In the genomic region with DNA sequence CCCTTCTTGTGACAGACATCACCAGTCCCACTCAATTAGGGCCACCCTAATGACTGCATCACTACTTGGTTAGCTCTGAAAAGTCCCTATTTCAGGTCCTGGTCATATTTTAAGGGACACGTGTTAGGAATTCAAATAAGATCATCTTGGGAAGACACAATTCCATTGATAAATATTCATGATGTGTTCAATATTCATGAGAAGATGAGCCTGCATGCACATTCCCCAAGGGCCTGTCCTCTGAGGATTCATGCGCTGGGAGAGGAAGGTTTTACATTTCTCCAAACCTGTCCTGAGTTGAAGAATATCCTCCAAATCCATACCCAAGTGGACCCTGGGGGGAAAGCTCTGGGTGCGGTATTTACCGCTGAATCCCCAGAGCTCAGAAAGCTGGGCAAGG, we compare ENCODE assay signal across 28 mouse cellular contexts. TPM values are rescaled to one million over a fixed set of nuclear protein-coding genes. Genes with fewer than 3 reads are reported as not detected.
DNase-seq lines count a peak whose midpoint lies in the region; ATAC-seq and TF ChIP-seq lines count a peak whose summit lies in the region.
"Had no signal": no experiment of that assay in that cellular context is flagged by ENCODE, and none has a peak within 500 bp of the region (broad histone marks: within the 10 kb centered on the region; RNA-seq: fewer than 3 reads in every experiment).

No protein-coding gene starts in this region.

- H3K36me3 ChIP-seq in forebrain, embryonic 12.5 days (replicated peaks) = no peaks in the 10 kb centered on the region
- H3K36me3 ChIP-seq in forebrain, postnatal 0 days (ENCODE audit: insufficient read depth) = no peaks in the 10 kb centered on the region
- no peaks in the 10 kb centered on the region for H3K36me3 ChIP-seq in hindbrain, embryonic 11.5 days (ENCODE audit: control insufficient read depth, insufficient read depth, low read length)
- no peaks in the 10 kb centered on the region for H3K36me3 ChIP-seq in hindbrain, embryonic 16.5 days (ENCODE audit: control insufficient read depth, insufficient read depth, low read length)
- H3K36me3 ChIP-seq in hindbrain, embryonic 12.5 days = no peaks in the 10 kb centered on the region
- no peaks in the 10 kb centered on the region for H3K36me3 ChIP-seq in midbrain, embryonic 14.5 days (ENCODE audit: control insufficient read depth, insufficient read depth, low read length)
- H3K36me3 ChIP-seq in heart, adult 2 months (ENCODE audit: control insufficient read depth, insufficient read depth, low read length) = peaks cover 2% of the 10 kb centered on the region; the same call in 1 of the 2 replicates
- H3K36me3 ChIP-seq: G1E; neural tube, embryonic 15.5 days had no signal

- WGBS in forebrain, embryonic 12.5 days = 80% methylated on average over 4 of the region's 4 CpGs
- WGBS in forebrain, postnatal 0 days = 70% methylated on average over 4 of the region's 4 CpGs
- 58% methylated on average over 4 of the region's 4 CpGs for WGBS in hindbrain, embryonic 11.5 days
- 48% methylated on average over 4 of the region's 4 CpGs for WGBS in hindbrain, embryonic 16.5 days
- whole genome bisulfite sequencing in hindbrain, embryonic 12.5 days = 59% methylated on average over 4 of the region's 4 CpGs
- WGBS in midbrain, embryonic 14.5 days = 38% methylated on average over 4 of the region's 4 CpGs
- WGBS in heart, adult 2 months = 94% methylated on average over 4 of the region's 4 CpGs

- no peak overlapping the region for H3K9ac ChIP-seq in forebrain, embryonic 12.5 days
- H3K9ac ChIP-seq in forebrain, postnatal 0 days = no peak overlapping the region
- no peak overlapping the region for H3K9ac ChIP-seq in hindbrain, embryonic 11.5 days (ENCODE audit: low read depth, low read length)
- no peak overlapping the region for H3K9ac ChIP-seq in hindbrain, embryonic 16.5 days (ENCODE audit: low read depth, low read length)
- no peak overlapping the region for H3K9ac ChIP-seq in hindbrain, embryonic 12.5 days
- H3K9ac ChIP-seq in midbrain, embryonic 14.5 days (replicated peaks; ENCODE audit: low read length) = no peak overlapping the region
- no peak overlapping the region for H3K9ac ChIP-seq in heart, adult 2 months (ENCODE audit: low read depth, low read length)
- H3K9ac ChIP-seq: liver, postnatal 0 days; neural tube, embryonic 15.5 days had no signal

- no peak overlapping the region for H3K4me2 ChIP-seq in forebrain, embryonic 12.5 days
- no peak overlapping the region for H3K4me2 ChIP-seq in forebrain, postnatal 0 days (ENCODE audit: low read depth)
- no peak overlapping the region for H3K4me2 ChIP-seq in hindbrain, embryonic 11.5 days (replicated peaks; ENCODE audit: low read depth, low read length)
- H3K4me2 ChIP-seq in hindbrain, embryonic 16.5 days (ENCODE audit: low read length) = no peak overlapping the region
- no peak overlapping the region for H3K4me2 ChIP-seq in hindbrain, embryonic 12.5 days (replicated peaks)
- no peak overlapping the region for H3K4me2 ChIP-seq in midbrain, embryonic 14.5 days (ENCODE audit: low read length)

- no peak for ATAC-seq in forebrain, embryonic 12.5 days (ENCODE audit: low FRiP score)
- ATAC-seq in forebrain, postnatal 0 days = no peak
- ATAC-seq in hindbrain, embryonic 11.5 days (ENCODE audit: low FRiP score) = peak; percentile 43
- ATAC-seq in hindbrain, embryonic 16.5 days = no peak
- 0 out of 2 replicates have a peak, but pooled peaks have one; percentile 12 for ATAC-seq in hindbrain, embryonic 12.5 days (ENCODE audit: low FRiP score)
- ATAC-seq in midbrain, embryonic 14.5 days (ENCODE audit: low FRiP score, low TSS enrichment) = peak; percentile 40; the same call in 1 of the 2 replicates

- no peak overlapping the region for H3K4me3 ChIP-seq in forebrain, embryonic 12.5 days (replicated peaks)
- H3K4me3 ChIP-seq in forebrain, postnatal 0 days (ENCODE audit: low read depth, low read length) = no peak overlapping the region
- no peak overlapping the region for H3K4me3 ChIP-seq in hindbrain, embryonic 11.5 days (ENCODE audit: low read depth, low read length)
- no peak overlapping the region for H3K4me3 ChIP-seq in hindbrain, embryonic 16.5 days (ENCODE audit: low read length)
- H3K4me3 ChIP-seq in hindbrain, embryonic 12.5 days = no peak overlapping the region
- H3K4me3 ChIP-seq in midbrain, embryonic 14.5 days (replicated peaks; ENCODE audit: low read depth, low read length) = no peak overlapping the region
- no peak overlapping the region for H3K4me3 ChIP-seq in heart, adult 2 months
- H3K4me3 ChIP-seq: erythroblast, embryonic 14.5 days; neural tube, embryonic 15.5 days had no signal

- 0 out of 2 replicates have a peak overlapping the region, but pooled peaks have one; percentile 50 for H3K27ac ChIP-seq in forebrain, embryonic 12.5 days
- no peak overlapping the region for H3K27ac ChIP-seq in forebrain, postnatal 0 days (ENCODE audit: low read depth, low read length)
- peak overlapping the region; percentile 75; the same call in 1 of the 2 replicates for H3K27ac ChIP-seq in hindbrain, embryonic 11.5 days (ENCODE audit: low read depth, low read length)
- no peak overlapping the region for H3K27ac ChIP-seq in hindbrain, embryonic 16.5 days (ENCODE audit: low read depth, low read length)
- H3K27ac ChIP-seq in hindbrain, embryonic 12.5 days = peak overlapping the region; percentile 48; the same call in 1 of the 2 replicates
- H3K27ac ChIP-seq in midbrain, embryonic 14.5 days (replicated peaks; ENCODE audit: low read depth, low read length) = no peak overlapping the region
- no peak overlapping the region for H3K27ac ChIP-seq in heart, adult 2 months
- H3K27ac ChIP-seq: kidney, postnatal 0 days; neural tube, embryonic 15.5 days had no signal

- TF ChIP-seq EP300 in heart, adult 2 months (IDR thresholded peaks at IDR 0.05; ENCODE audit: insufficient read depth, low read depth, low read length) = no peak

- H3K27me3 ChIP-seq in forebrain, embryonic 12.5 days = peaks cover 10% of the 10 kb centered on the region
- 0 out of 2 replicates have a peak, but pooled peaks cover 5% of the 10 kb centered on the region for H3K27me3 ChIP-seq in forebrain, postnatal 0 days (ENCODE audit: insufficient read depth, low read length)
- H3K27me3 ChIP-seq in hindbrain, embryonic 11.5 days (ENCODE audit: control insufficient read depth, insufficient read depth, low read length) = 0 out of 2 replicates have a peak, but pooled peaks cover 2% of the 10 kb centered on the region
- no peaks in the 10 kb centered on the region for H3K27me3 ChIP-seq in hindbrain, embryonic 16.5 days (replicated peaks; ENCODE audit: control insufficient read depth, insufficient read depth, low read length)
- H3K27me3 ChIP-seq in hindbrain, embryonic 12.5 days = peaks cover 5% of the 10 kb centered on the region; the same call in 1 of the 2 replicates
- peaks cover 5% of the 10 kb centered on the region; the same call in 1 of the 2 replicates for H3K27me3 ChIP-seq in midbrain, embryonic 14.5 days (ENCODE audit: control insufficient read depth, insufficient read depth, low read length)
- H3K27me3 ChIP-seq in heart, adult 2 months (ENCODE audit: control insufficient read depth, insufficient read depth, low read length) = no peaks in the 10 kb centered on the region

- TF ChIP-seq POLR2A in heart, adult 2 months (IDR thresholded peaks at IDR 0.05; ENCODE audit: insufficient read depth, low read depth, low read length) = no peak

- H3K9me3 ChIP-seq in forebrain, embryonic 12.5 days = no peaks in the 10 kb centered on the region
- H3K9me3 ChIP-seq in forebrain, postnatal 0 days (ENCODE audit: low read length) = no peaks in the 10 kb centered on the region
- H3K9me3 ChIP-seq in hindbrain, embryonic 11.5 days (ENCODE audit: control insufficient read depth, low read length) = no peaks in the 10 kb centered on the region
- no peaks in the 10 kb centered on the region for H3K9me3 ChIP-seq in hindbrain, embryonic 16.5 days (ENCODE audit: control insufficient read depth, low read length)
- no peaks in the 10 kb centered on the region for H3K9me3 ChIP-seq in hindbrain, embryonic 12.5 days (replicated peaks)
- no peaks in the 10 kb centered on the region for H3K9me3 ChIP-seq in midbrain, embryonic 14.5 days (ENCODE audit: control insufficient read depth, low read length)
- H3K9me3 ChIP-seq: neural tube, embryonic 15.5 days had no signal

- DNase-seq in forebrain, postnatal 0 days = no peak
- DNase-seq in hindbrain, embryonic 11.5 days (ENCODE audit: low spot score) = peak; percentile 43
- DNase-seq in midbrain, embryonic 14.5 days = peak; percentile 72
- no peak for DNase-seq in c-Kit-positive CD71-positive TER-119-positive erythroid progenitor cells, embryonic 14.5 days (ENCODE audit: low spot score)
- no peak for DNase-seq in heart, adult 2 months
- DNase-seq: adrenal gland, postnatal 14 days; cerebellum, adult 11-12 months; cerebellum, postnatal 14 days; gastrocnemius, postnatal 14 days; kidney, adult 11 months; left cerebral cortex, postnatal 4 days; liver; liver, postnatal 0 days; lung, postnatal 10 days; right cerebral cortex, postnatal 25 days had no signal

- peaks cover 32% of the 10 kb centered on the region for H3K4me1 ChIP-seq in forebrain, embryonic 12.5 days
- peaks cover 14% of the 10 kb centered on the region; the same call in 1 of the 2 replicates for H3K4me1 ChIP-seq in forebrain, postnatal 0 days (ENCODE audit: insufficient read depth)
- peaks cover 10% of the 10 kb centered on the region for H3K4me1 ChIP-seq in hindbrain, embryonic 11.5 days (replicated peaks; ENCODE audit: control insufficient read depth, insufficient read depth, low read length)
- H3K4me1 ChIP-seq in hindbrain, embryonic 16.5 days (ENCODE audit: control insufficient read depth, insufficient read depth, low read depth, low read length) = peaks cover 30% of the 10 kb centered on the region
- peaks cover 39% of the 10 kb centered on the region for H3K4me1 ChIP-seq in hindbrain, embryonic 12.5 days
- peaks cover 19% of the 10 kb centered on the region for H3K4me1 ChIP-seq in midbrain, embryonic 14.5 days (ENCODE audit: control insufficient read depth, insufficient read depth, low read length)
- H3K4me1 ChIP-seq in heart, adult 2 months (ENCODE audit: control insufficient read depth, insufficient read depth, low read length) = peaks cover 4% of the 10 kb centered on the region

- no peak for TF ChIP-seq CTCF in forebrain, postnatal 0 days (IDR thresholded peaks at IDR 0.05; ENCODE audit: low read depth)
- TF ChIP-seq CTCF in heart, adult 2 months (IDR thresholded peaks at IDR 0.05) = no peak

- no peaks in the 10 kb centered on the region for H3K79me2 ChIP-seq in heart, adult 2 months (replicated peaks; ENCODE audit: control insufficient read depth, insufficient read depth, low read length)

- intact Hi-C loops in heart, adult 2 months (cut with DNase I) = no loop called here

RNA-seq across cellular contexts. Expression of a gene that starts 6.5 kb away (rescaled TPM):
- 0.21 TPM in 1 of 2 replicates, not detected in the other for polyA plus RNA-seq in forebrain, embryonic 12.5 days (2016; fragmentation: Nextera tagmentation; extraction: Ambion mirVana)
- 0.15 and 0.62 TPM in 2 replicates for total RNA-seq in forebrain, postnatal 0 days (2014; rRNA removed)
- 0.30 TPM in 1 of 2 replicates, not detected in the other for polyA plus RNA-seq in forebrain, postnatal 0 days (2015; fragmentation: Nextera tagmentation; extraction: Ambion mirVana)
- 0.33 TPM in 1 of 2 replicates, not detected in the other for polyA plus RNA-seq in hindbrain, embryonic 11.5 days (2014; fragmentation: Nextera tagmentation; extraction: Ambion mirVana)
- 0.36 TPM in 1 of 2 replicates, not detected in the other for polyA plus RNA-seq in hindbrain, embryonic 16.5 days (2015; fragmentation: Nextera tagmentation; extraction: Ambion mirVana)
- polyA plus RNA-seq in hindbrain, embryonic 12.5 days (2016; fragmentation: Nextera tagmentation; extraction: Ambion mirVana) = 0.64 and 0.71 TPM in 2 replicates
- polyA plus RNA-seq in midbrain, embryonic 14.5 days (2014; fragmentation: Nextera tagmentation; extraction: Ambion mirVana) = 0.30 TPM in 1 of 2 replicates, not detected in the other
- total RNA-seq in heart, adult 2 months (2021) = 1 to 10 TPM; 1.7 to 2.6 TPM
- polyA plus RNA-seq in heart, adult 2 months (2012; rRNA removed) = 1.4 and 2.3 TPM in 2 replicates
- total RNA-seq: layer of hippocampus, adult 18-20 months; left cerebral cortex, postnatal 4 days; megakaryocyte, adult 5-6 weeks had no signal
- polyA plus RNA-seq: erythroblast, embryonic 14.5 days; G1E; neural tube, embryonic 15.5 days had no signal

RNA-seq across cellular contexts. Expression of a gene that starts 22.6 kb away (rescaled TPM):
- polyA plus RNA-seq in forebrain, embryonic 12.5 days (2016; fragmentation: Nextera tagmentation; extraction: Ambion mirVana) = 19.6 and 19.9 TPM in 2 replicates
- 52.4 and 55.4 TPM in 2 replicates for total RNA-seq in forebrain, postnatal 0 days (2014; rRNA removed)
- 56.9 and 62.0 TPM in 2 replicates for polyA plus RNA-seq in forebrain, postnatal 0 days (2015; fragmentation: Nextera tagmentation; extraction: Ambion mirVana)
- 23.5 and 27.7 TPM in 2 replicates for polyA plus RNA-seq in hindbrain, embryonic 11.5 days (2014; fragmentation: Nextera tagmentation; extraction: Ambion mirVana)
- polyA plus RNA-seq in hindbrain, embryonic 16.5 days (2015; fragmentation: Nextera tagmentation; extraction: Ambion mirVana) = 40.9 and 43.3 TPM in 2 replicates
- polyA plus RNA-seq in hindbrain, embryonic 12.5 days (2016; fragmentation: Nextera tagmentation; extraction: Ambion mirVana) = 26.0 and 32.0 TPM in 2 replicates
- 30.1 and 32.1 TPM in 2 replicates for polyA plus RNA-seq in midbrain, embryonic 14.5 days (2014; fragmentation: Nextera tagmentation; extraction: Ambion mirVana)
- 10 to 100 TPM; 63.5 to 75.5 TPM for total RNA-seq in heart, adult 2 months (2021)
- 32.9 and 44.2 TPM in 2 replicates for polyA plus RNA-seq in heart, adult 2 months (2012; rRNA removed)
- polyA plus RNA-seq: G1E had no signal

RNA-seq across cellular contexts. Expression of a gene that starts 23.1 kb away (rescaled TPM):
- polyA plus RNA-seq in forebrain, embryonic 12.5 days (2016; fragmentation: Nextera tagmentation; extraction: Ambion mirVana) = not detected in 2 replicates
- total RNA-seq in forebrain, postnatal 0 days (2014; rRNA removed) = not detected in 2 replicates
- polyA plus RNA-seq in forebrain, postnatal 0 days (2015; fragmentation: Nextera tagmentation; extraction: Ambion mirVana) = not detected in 2 replicates
- polyA plus RNA-seq in hindbrain, embryonic 11.5 days (2014; fragmentation: Nextera tagmentation; extraction: Ambion mirVana) = not detected in 2 replicates
- not detected in 2 replicates for polyA plus RNA-seq in hindbrain, embryonic 16.5 days (2015; fragmentation: Nextera tagmentation; extraction: Ambion mirVana)
- not detected in 2 replicates for polyA plus RNA-seq in hindbrain, embryonic 12.5 days (2016; fragmentation: Nextera tagmentation; extraction: Ambion mirVana)
- not detected in 2 replicates for polyA plus RNA-seq in midbrain, embryonic 14.5 days (2014; fragmentation: Nextera tagmentation; extraction: Ambion mirVana)
- total RNA-seq in heart, adult 2 months (2021) = not detected
- polyA plus RNA-seq in heart, adult 2 months (2012; rRNA removed) = not detected in 2 replicates
- total RNA-seq: adrenal gland, postnatal 14 days; G1E; gastrocnemius, postnatal 14 days; layer of hippocampus, adult 18-20 months; left cerebral cortex, postnatal 4 days; megakaryocyte, adult 5-6 weeks had no signal
- polyA plus RNA-seq: embryonic facial prominence, embryonic 11.5 days; G1E; heart, postnatal 0 days; kidney, postnatal 0 days; liver, postnatal 0 days; neural tube, embryonic 15.5 days; spleen, adult 2 months; stomach, embryonic 14.5 days had no signal

Comparison
In these comparisons a context has a peak if more than half of its experiments do, and no peak if none do; other contexts are left out.
1. ATAC-seq: peak in hindbrain, embryonic 11.5 days (single experiment), hindbrain, embryonic 12.5 days (single experiment) and midbrain, embryonic 14.5 days (single experiment); none in forebrain, embryonic 12.5 days (single experiment), forebrain, postnatal 0 days (single experiment) and hindbrain, embryonic 16.5 days (single experiment).
2. H3K27ac ChIP-seq: peak in forebrain, embryonic 12.5 days (single experiment), hindbrain, embryonic 11.5 days (single experiment) and hindbrain, embryonic 12.5 days (single experiment); none in forebrain, postnatal 0 days (single experiment), hindbrain, embryonic 16.5 days (single experiment), midbrain, embryonic 14.5 days (single experiment) and heart, adult 2 months (single experiment).
3. DNase-seq: peak in hindbrain, embryonic 11.5 days (single experiment) and midbrain, embryonic 14.5 days (single experiment); none in forebrain, postnatal 0 days (single experiment), c-Kit-positive CD71-positive TER-119-positive erythroid progenitor cells, embryonic 14.5 days (single experiment) and heart, adult 2 months (0 of 2).